Mouse (Mus musculus): ENCODE data around the gene Bcat1.

Gene Bcat1

GRCm38 (mm10) chr6:145091998-145092397 lies 16.0 kb upstream of the Bcat1 start:
- DNase-seq = no peak

GRCm38 (mm10) chr6:145090928-145091327 lies 14.9 kb upstream of the Bcat1 start:
- no peak for DNase-seq

- no peak for DNase-seq
Observed at GRCm38 (mm10) chr6:145090201-145090863, 14.3 kb upstream of the Bcat1 start.

GRCm38 (mm10) chr6:145089373-145089772 lies 13.4 kb upstream of the Bcat1 start:
- no peak for DNase-seq

- DNase-seq = no peak
Observed at GRCm38 (mm10) chr6:145088451-145089113, 12.6 kb upstream of the Bcat1 start.

- no peak for DNase-seq
Observed at GRCm38 (mm10) chr6:145084343-145085117, 8.5 kb upstream of the Bcat1 start.

GRCm38 (mm10) chr6:145081721-145082120 lies 5.7 kb upstream of the Bcat1 start:
- DNase-seq = no peak

- DNase-seq = no peak
Observed at GRCm38 (mm10) chr6:145079087-145079759, 3.2 kb upstream of the Bcat1 start.

GRCm38 (mm10) chr6:145076286-145076685 lies 302 bp upstream of the Bcat1 start:
- DNase-seq = no peak

- DNase-seq = peak; percentile 35
Observed at GRCm38 (mm10) chr6:145075088-145075547, 866 bp downstream of the Bcat1 start.

GRCm38 (mm10) chr6:145074461-145074860 lies 1.5 kb downstream of the Bcat1 start:
- DNase-seq = no peak

- DNase-seq = no peak
Observed at GRCm38 (mm10) chr6:145069921-145070320, 6.1 kb downstream of the Bcat1 start.

- no peak for DNase-seq
Observed at GRCm38 (mm10) chr6:145069397-145069796, 6.6 kb downstream of the Bcat1 start.

GRCm38 (mm10) chr6:145067679-145068078 lies 8.3 kb downstream of the Bcat1 start:
- no peak for DNase-seq

- no peak for DNase-seq
Observed at GRCm38 (mm10) chr6:145066416-145066815, 9.6 kb downstream of the Bcat1 start.

GRCm38 (mm10) chr6:145065301-145065845 lies 10.6 kb downstream of the Bcat1 start:
- DNase-seq = no peak

- no peak for DNase-seq
Observed at GRCm38 (mm10) chr6:145064104-145064503, 11.9 kb downstream of the Bcat1 start.

- DNase-seq = no peak
Observed at GRCm38 (mm10) chr6:145063212-145063868, 12.6 kb downstream of the Bcat1 start.

- no peak for DNase-seq
Observed at GRCm38 (mm10) chr6:145062763-145063162, 13.2 kb downstream of the Bcat1 start.

- no peak for DNase-seq
Observed at GRCm38 (mm10) chr6:145061361-145061760, 14.6 kb downstream of the Bcat1 start.

- no peak for DNase-seq
Observed at GRCm38 (mm10) chr6:145056102-145056501, 19.9 kb downstream of the Bcat1 start.

GRCm38 (mm10) chr6:145055277-145055858 lies 20.6 kb downstream of the Bcat1 start:
- no peak for DNase-seq

Measured in right cerebral cortex, postnatal 25 days (tissue).